20 mouse cellular contexts compared by ENCODE assay signal in the genomic region with DNA sequence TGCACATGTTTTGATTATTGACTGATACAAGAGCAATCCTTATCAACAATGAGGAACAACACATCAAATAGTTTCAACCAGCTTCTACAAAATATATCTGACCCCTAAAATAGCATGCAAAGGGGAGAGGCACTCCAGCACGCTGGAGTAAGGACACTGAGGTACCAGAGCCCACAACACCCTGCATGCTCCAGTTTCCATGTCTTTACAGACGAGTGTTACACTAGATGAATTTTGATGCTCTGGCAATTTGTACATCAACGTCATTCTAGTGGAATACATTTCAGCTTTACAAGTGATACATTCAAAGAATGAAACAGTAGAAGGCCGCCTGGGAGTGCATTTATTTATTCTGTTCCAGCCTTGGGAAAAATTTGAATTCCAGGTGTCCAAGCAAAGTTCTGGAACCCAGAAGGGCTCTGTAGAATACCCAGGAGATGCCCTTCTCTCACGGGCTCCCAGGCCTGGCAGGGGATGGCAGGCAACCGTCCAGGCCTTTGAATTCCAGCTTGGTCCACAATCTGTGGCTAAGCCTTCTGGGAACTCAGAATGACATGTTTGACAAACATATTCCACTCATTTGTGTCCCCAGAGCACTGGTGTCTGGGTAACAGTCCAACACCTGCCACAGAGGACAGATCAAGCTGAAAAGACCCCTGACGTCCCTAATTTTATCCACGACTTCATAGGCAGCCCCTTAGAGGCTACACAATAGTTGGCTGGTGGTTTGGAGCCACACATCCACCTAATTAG.
DNase-seq lines count a peak whose midpoint lies in the region; ATAC-seq lines count a peak whose summit lies in the region.
"Had no signal": no experiment of that assay in that cellular context is flagged by ENCODE, and none has a peak within 500 bp of the region (broad histone marks: within the 10 kb centered on the region; RNA-seq: fewer than 3 reads in every experiment).

No protein-coding gene starts in this region.

- no peak overlapping the region for H3K4me3 ChIP-seq in hindbrain, embryonic 16.5 days (ENCODE audit: low read length)
- no peak overlapping the region for H3K4me3 ChIP-seq in hindbrain, embryonic 11.5 days (ENCODE audit: low read depth, low read length)
- H3K4me3 ChIP-seq: erythroblast, embryonic 14.5 days; heart, embryonic 13.5 days; megakaryocyte, embryonic 14.5 days; myocyte had no signal

- H3K27me3 ChIP-seq in hindbrain, embryonic 16.5 days (replicated peaks; ENCODE audit: control insufficient read depth, insufficient read depth, low read length): no peaks in the 10 kb centered on the region
- H3K27me3 ChIP-seq in hindbrain, embryonic 11.5 days (ENCODE audit: control insufficient read depth, insufficient read depth, low read length): no peaks in the 10 kb centered on the region
- H3K27me3 ChIP-seq: heart, embryonic 13.5 days; megakaryocyte, embryonic 14.5 days had no signal

- H3K27ac ChIP-seq in hindbrain, embryonic 16.5 days (ENCODE audit: low read depth, low read length): no peak overlapping the region
- H3K27ac ChIP-seq in hindbrain, embryonic 11.5 days (ENCODE audit: low read depth, low read length): no peak overlapping the region
- H3K27ac ChIP-seq: heart, embryonic 13.5 days had no signal

- no peaks in the 10 kb centered on the region for H3K36me3 ChIP-seq in hindbrain, embryonic 16.5 days (ENCODE audit: control insufficient read depth, insufficient read depth, low read length)
- no peaks in the 10 kb centered on the region for H3K36me3 ChIP-seq in hindbrain, embryonic 11.5 days (ENCODE audit: control insufficient read depth, insufficient read depth, low read length)
- H3K36me3 ChIP-seq: heart, embryonic 13.5 days had no signal

- H3K4me2 ChIP-seq in hindbrain, embryonic 16.5 days (ENCODE audit: low read length): no peak overlapping the region
- no peak overlapping the region for H3K4me2 ChIP-seq in hindbrain, embryonic 11.5 days (replicated peaks; ENCODE audit: low read depth, low read length)
- H3K4me2 ChIP-seq: heart, embryonic 13.5 days had no signal

- peak; percentile 20 to 26 for DNase-seq in cerebellum, postnatal 14 days
- DNase-seq in hindbrain, embryonic 11.5 days (ENCODE audit: low spot score): no peak
- peak; percentile 26 for DNase-seq in right cerebral cortex, postnatal 4 days
- DNase-seq in right cerebral cortex, postnatal 25 days: no peak
- DNase-seq in frontal cortex, postnatal 10 days (ENCODE audit: low spot score in 2 of 2): no peak
- DNase-seq: adrenal gland, postnatal 36 days; cerebellum, postnatal 25 days; kidney, adult 11 months; kidney, postnatal 10 days; lung, postnatal 10 days; retina, postnatal 1 day; spleen, adult 18-20 months; thymus, adult 18-20 months had no signal

- ATAC-seq in cerebellum, adult (ENCODE audit: insufficient number of reproducible peaks, low FRiP score, low TSS enrichment): no peak
- ATAC-seq in hindbrain, embryonic 16.5 days: peak; percentile 80
- no peak for ATAC-seq in hindbrain, embryonic 11.5 days (ENCODE audit: low FRiP score)
- no peak for ATAC-seq in megakaryocyte progenitor cell, adult 5-6 weeks (replicated peaks; ENCODE audit: poor library complexity)

- no peaks in the 10 kb centered on the region for H3K4me1 ChIP-seq in hindbrain, embryonic 16.5 days (ENCODE audit: control insufficient read depth, insufficient read depth, low read depth, low read length)
- H3K4me1 ChIP-seq in hindbrain, embryonic 11.5 days (replicated peaks; ENCODE audit: control insufficient read depth, insufficient read depth, low read length): no peaks in the 10 kb centered on the region

- no peaks in the 10 kb centered on the region for H3K9me3 ChIP-seq in hindbrain, embryonic 16.5 days (ENCODE audit: control insufficient read depth, low read length)
- H3K9me3 ChIP-seq in hindbrain, embryonic 11.5 days (ENCODE audit: control insufficient read depth, low read length): no peaks in the 10 kb centered on the region
- H3K9me3 ChIP-seq: heart, embryonic 13.5 days had no signal

- no peak overlapping the region for H3K9ac ChIP-seq in hindbrain, embryonic 16.5 days (ENCODE audit: low read depth, low read length)
- H3K9ac ChIP-seq in hindbrain, embryonic 11.5 days (ENCODE audit: low read depth, low read length): no peak overlapping the region
- H3K9ac ChIP-seq: heart, embryonic 13.5 days had no signal

- WGBS in hindbrain, embryonic 16.5 days: 41% methylated on average over 8 of the region's 8 CpGs
- 69% methylated on average over 8 of the region's 8 CpGs for WGBS in hindbrain, embryonic 11.5 days

Comparison
In these comparisons a context has a peak if more than half of its experiments do, and no peak if none do; other contexts are left out.
1. DNase-seq: peak in cerebellum, postnatal 14 days (2 of 2) and right cerebral cortex, postnatal 4 days (single experiment); none in hindbrain, embryonic 11.5 days (single experiment), right cerebral cortex, postnatal 25 days (single experiment) and frontal cortex, postnatal 10 days (0 of 2).